Comparison of ENCODE assay signal across 15 mouse cellular contexts in the genomic region with DNA sequence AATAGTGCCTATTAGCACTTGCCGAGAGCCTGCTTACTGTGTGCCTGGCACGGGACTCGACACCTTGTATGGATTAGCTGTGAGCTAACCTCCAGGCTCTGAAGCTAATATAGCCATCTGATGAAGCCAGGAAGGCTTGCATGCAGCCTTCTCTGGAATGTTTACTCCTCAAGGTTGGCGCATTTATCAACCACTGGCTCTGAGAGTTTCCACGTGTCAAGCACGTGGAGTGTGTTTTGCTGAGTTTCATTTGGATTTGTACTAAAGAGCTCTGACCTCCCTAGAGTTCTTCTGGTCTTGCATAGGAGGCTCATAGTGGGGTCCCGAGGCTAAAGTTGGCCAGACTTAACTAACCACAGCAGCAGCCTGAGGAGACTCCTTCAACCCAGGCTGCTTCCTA. TPM values are rescaled to one million over a fixed set of nuclear protein-coding genes. Genes with fewer than 3 reads are reported as not detected.
"Had no signal": no experiment of that assay in that cellular context is flagged by ENCODE, and none has a peak within 500 bp of the region (broad histone marks: within the 10 kb centered on the region; RNA-seq: fewer than 3 reads in every experiment).

No protein-coding gene starts in this region.

- H3K4me1 ChIP-seq: midbrain, embryonic 13.5 days; neural tube, embryonic 15.5 days had no signal

- ATAC-seq: midbrain, embryonic 13.5 days had no signal

- DNase-seq: kidney, adult 11 months; kidney, adult 9 months; kidney, postnatal 36 days; layer of hippocampus, adult 9-11 months; layer of hippocampus, postnatal 36 days; lung, adult 18-20 months; right cerebral cortex, adult 18-20 months; thymus, postnatal 14 days had no signal

- H3K36me3 ChIP-seq: midbrain, embryonic 13.5 days; neural tube, embryonic 15.5 days had no signal

- H3K27me3 ChIP-seq: midbrain, embryonic 13.5 days; neural tube, embryonic 15.5 days had no signal

- H3K27ac ChIP-seq: kidney, postnatal 0 days; liver, embryonic 14.5 days; midbrain, embryonic 13.5 days; neural tube, embryonic 15.5 days; stomach, postnatal 0 days had no signal

- H3K4me2 ChIP-seq: midbrain, embryonic 13.5 days; neural tube, embryonic 15.5 days had no signal

- H3K9ac ChIP-seq: liver, embryonic 14.5 days; midbrain, embryonic 13.5 days; neural tube, embryonic 15.5 days had no signal

- H3K9me3 ChIP-seq: midbrain, embryonic 13.5 days; neural tube, embryonic 15.5 days had no signal

- H3K4me3 ChIP-seq: midbrain, embryonic 13.5 days; myocyte; neural tube, embryonic 15.5 days had no signal

RNA-seq across cellular contexts. Expression of a gene that starts 55.2 kb away (rescaled TPM):
- total RNA-seq: megakaryocyte-erythroid progenitor cell, adult 5-6 weeks had no signal
